Mouse (Mus musculus): ENCODE measurements around the gene Mrpl1. TPM values are rescaled to one million over a fixed set of nuclear protein-coding genes. Genes with fewer than 3 reads are reported as not detected.

Mrpl1 gene
- polyA plus RNA-seq, 1 experiment from 2014 or later, result 15.1 TPM

DNA sequence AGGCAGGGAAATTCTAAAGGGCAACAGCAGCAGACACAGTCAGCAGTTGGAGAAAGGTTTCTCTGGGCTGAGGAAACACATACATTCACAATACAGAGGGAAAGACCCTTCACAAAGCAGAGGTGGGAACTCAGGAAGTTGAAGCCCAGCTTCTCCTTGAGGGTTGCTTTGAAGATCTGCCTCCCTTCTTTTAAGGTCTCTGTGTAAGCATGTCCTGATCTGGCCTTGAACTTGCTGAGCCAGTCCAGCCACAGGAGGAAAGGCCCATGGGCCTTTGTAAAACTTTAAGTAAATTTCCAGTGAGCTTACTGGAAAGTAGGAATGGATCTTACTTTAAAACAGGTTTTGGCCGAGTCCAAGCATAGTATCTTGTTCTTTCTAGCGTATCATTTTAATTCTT, 19.7 kb downstream of the Mrpl1 start:
- Histone ChIP-seq H3K9ac (replicated peaks) (no peak overlapping the region), H3K9me3 (ENCODE audit: low read length) (no peaks in the 10 kb centered on the region), H3K4me1 (ENCODE audit: insufficient read depth) (no peaks in the 10 kb centered on the region), H3K4me2 (ENCODE audit: low read depth, low read length) (no peak overlapping the region), H3K27me3 (ENCODE audit: insufficient read depth, low read length) (no peaks in the 10 kb centered on the region), H3K4me3 (ENCODE audit: low read depth, low read length) (no peak overlapping the region), H3K36me3 (replicated peaks; ENCODE audit: insufficient read depth, low read length) (peaks cover 25% of the 10 kb centered on the region), H3K27ac (ENCODE audit: low read depth) (no peak overlapping the region)
- TF ChIP-seq CTCF (IDR thresholded peaks at IDR 0.05; ENCODE audit: low read depth) (no peak), EP300 (IDR thresholded peaks at IDR 0.05; ENCODE audit: low read depth) (no peak)
- ATAC-seq (no peak), DNase-seq (no peak)
- WGBS (ENCODE audit: insufficient replicate concordance), result 93% methylated on average over 2 of the region's 2 CpGs

DNA sequence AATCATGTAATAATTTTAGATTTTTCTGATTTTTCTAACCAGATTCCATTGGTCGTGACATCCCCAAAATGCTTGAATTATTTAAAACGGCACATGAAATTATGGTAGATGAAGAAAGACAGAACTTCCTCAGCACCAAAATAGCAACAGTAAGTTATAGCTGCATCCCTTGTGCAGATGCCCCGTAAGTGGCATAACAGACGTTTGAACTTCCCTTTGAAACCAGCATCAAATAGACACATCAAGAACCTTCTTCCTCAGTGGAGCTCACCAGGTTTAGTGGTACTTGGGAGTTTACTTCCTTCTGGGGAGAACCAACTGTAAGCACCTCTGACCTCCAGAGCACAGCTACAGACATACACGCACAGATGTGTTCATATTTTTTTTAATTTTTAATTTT, 29.5 kb downstream of the Mrpl1 start:
- DNase-seq (no peak), ATAC-seq (no peak)
- H3K27me3 ChIP-seq (ENCODE audit: insufficient read depth, low read length), result no peaks in the 10 kb centered on the region
- H3K9me3 ChIP-seq (ENCODE audit: low read length), result no peaks in the 10 kb centered on the region
- no peak overlapping the region for H3K4me2 ChIP-seq (ENCODE audit: low read depth, low read length)
- H3K9ac ChIP-seq (replicated peaks), result no peak overlapping the region
- H3K27ac ChIP-seq (ENCODE audit: low read depth), result no peak overlapping the region
- no peak for TF ChIP-seq CTCF (IDR thresholded peaks at IDR 0.05; ENCODE audit: low read depth)
- peaks cover 19% of the 10 kb centered on the region; the same call in 1 of the 2 replicates for H3K36me3 ChIP-seq (replicated peaks; ENCODE audit: insufficient read depth, low read length)
- 68% methylated on average over 5 of the region's 5 CpGs for WGBS (ENCODE audit: insufficient replicate concordance)
- H3K4me1 ChIP-seq (ENCODE audit: insufficient read depth), result no peaks in the 10 kb centered on the region
- no peak overlapping the region for H3K4me3 ChIP-seq (ENCODE audit: low read depth, low read length)

DNA sequence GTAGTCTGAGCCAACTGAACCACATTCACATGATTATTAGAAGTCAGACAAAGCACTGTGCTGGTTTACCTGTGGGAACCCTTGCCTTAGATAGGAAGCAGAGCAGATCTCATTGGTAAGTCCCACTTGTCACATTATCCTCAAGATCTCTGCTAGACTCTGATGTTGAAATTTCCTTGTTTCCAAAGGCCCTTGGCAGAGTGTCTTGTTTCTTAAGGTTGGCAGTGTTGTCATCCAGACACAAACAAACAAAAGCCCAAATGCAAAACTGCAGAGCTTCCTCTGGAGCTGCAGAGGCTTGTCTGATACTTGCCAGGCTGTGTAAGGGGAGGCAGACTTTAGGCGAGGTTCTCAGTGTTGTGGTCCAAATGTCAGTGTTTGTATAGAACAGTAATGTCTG, 31.6 kb downstream of the Mrpl1 start:
- ATAC-seq (no peak), DNase-seq (no peak)
- Histone ChIP-seq H3K4me3 (ENCODE audit: low read depth, low read length) (no peak overlapping the region), H3K27me3 (ENCODE audit: insufficient read depth, low read length) (no peaks in the 10 kb centered on the region), H3K9ac (replicated peaks) (no peak overlapping the region), H3K36me3 (replicated peaks; ENCODE audit: insufficient read depth, low read length) (peaks cover 19% of the 10 kb centered on the region; the same call in 1 of the 2 replicates), H3K9me3 (ENCODE audit: low read length) (no peaks in the 10 kb centered on the region), H3K4me2 (ENCODE audit: low read depth, low read length) (no peak overlapping the region), H3K27ac (ENCODE audit: low read depth) (no peak overlapping the region), H3K4me1 (ENCODE audit: insufficient read depth) (no peaks in the 10 kb centered on the region)
- TF ChIP-seq CTCF (IDR thresholded peaks at IDR 0.05; ENCODE audit: low read depth) (no peak), EP300 (IDR thresholded peaks at IDR 0.05; ENCODE audit: low read depth) (no peak)
- 67% methylated on average over 1 of the region's 1 CpGs for WGBS (ENCODE audit: insufficient replicate concordance)

DNA sequence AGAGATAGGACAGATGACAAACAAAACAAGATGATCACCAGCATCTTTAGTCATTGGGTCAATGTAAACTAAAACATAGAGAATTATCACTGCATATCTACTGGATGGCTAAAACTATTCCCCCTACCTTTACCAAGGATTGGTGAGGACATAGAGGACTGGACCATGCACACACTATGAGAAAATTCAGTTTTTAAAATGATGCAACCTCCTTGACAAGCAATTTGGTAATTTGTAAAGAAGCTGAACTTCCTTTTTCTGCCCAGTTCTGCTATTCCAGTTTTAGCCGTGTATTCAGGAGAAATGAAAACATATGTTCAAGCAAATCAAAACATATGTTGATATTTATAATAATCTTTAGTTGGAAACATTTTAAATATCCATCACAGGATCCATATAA, 35.2 kb downstream of the Mrpl1 start:
- DNase-seq, result no peak
- 47% methylated on average over 1 of the region's 1 CpGs for WGBS (ENCODE audit: insufficient replicate concordance)
- H3K36me3 ChIP-seq (replicated peaks; ENCODE audit: insufficient read depth, low read length), result peaks cover 10% of the 10 kb centered on the region
- ATAC-seq, result no peak
- no peak for TF ChIP-seq EP300 (IDR thresholded peaks at IDR 0.05; ENCODE audit: low read depth)
- no peak for TF ChIP-seq CTCF (IDR thresholded peaks at IDR 0.05; ENCODE audit: low read depth)
- H3K9me3 ChIP-seq (ENCODE audit: low read length), result no peaks in the 10 kb centered on the region
- no peaks in the 10 kb centered on the region for H3K4me1 ChIP-seq (ENCODE audit: insufficient read depth)
- no peak overlapping the region for H3K4me2 ChIP-seq (ENCODE audit: low read depth, low read length)
- H3K4me3 ChIP-seq (ENCODE audit: low read depth, low read length), result no peak overlapping the region
- H3K9ac ChIP-seq (replicated peaks), result no peak overlapping the region
- no peak overlapping the region for H3K27ac ChIP-seq (ENCODE audit: low read depth)
- no peaks in the 10 kb centered on the region for H3K27me3 ChIP-seq (ENCODE audit: insufficient read depth, low read length)

DNA sequence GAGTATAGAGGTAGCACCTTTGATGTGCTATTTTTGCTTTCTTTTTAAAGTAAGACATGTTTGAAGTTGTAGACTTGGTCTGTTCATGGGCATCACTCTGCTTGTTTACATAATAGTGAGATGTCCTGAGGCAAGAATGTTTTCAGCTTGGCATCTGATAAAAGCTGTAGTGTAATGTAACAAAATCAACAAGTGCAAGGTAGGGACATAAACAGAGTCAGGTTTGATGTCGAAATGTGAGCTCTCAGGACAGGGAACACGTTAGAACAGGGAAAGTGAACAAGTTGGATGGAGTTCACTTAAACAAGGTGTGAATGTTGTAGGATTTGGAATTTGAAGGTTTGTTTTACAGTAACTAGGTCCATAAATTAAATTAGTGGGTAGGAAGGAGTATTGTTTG, 44.7 kb downstream of the Mrpl1 start:
- H3K36me3 ChIP-seq (replicated peaks; ENCODE audit: insufficient read depth, low read length), result peaks cover 2% of the 10 kb centered on the region; the same call in 1 of the 2 replicates
- no peak for DNase-seq
- TF ChIP-seq EP300 (IDR thresholded peaks at IDR 0.05; ENCODE audit: low read depth) (0 out of 2 replicates have a peak, but pooled peaks have one; percentile 13), CTCF (IDR thresholded peaks at IDR 0.05; ENCODE audit: low read depth) (no peak)

DNA sequence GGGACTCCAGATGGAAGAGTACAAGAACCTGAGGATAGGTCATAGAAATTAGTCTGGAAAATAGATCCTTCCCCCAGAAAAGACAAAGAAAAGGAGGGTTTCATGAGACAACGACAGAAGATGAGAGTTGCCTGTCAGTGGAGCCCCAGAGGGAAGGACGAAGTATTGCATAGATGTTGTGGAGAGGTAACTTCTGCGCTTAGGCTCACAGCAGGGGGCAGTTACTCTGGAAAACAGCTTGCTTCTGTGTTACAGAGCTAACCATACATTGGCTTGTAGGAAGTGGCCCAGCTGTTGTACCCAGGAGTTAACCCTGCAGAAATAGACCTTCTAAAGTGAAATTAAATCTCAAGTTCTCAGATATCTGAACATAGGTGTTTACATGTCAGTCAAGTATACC, 45.9 kb downstream of the Mrpl1 start:
- Histone ChIP-seq H3K4me1 (ENCODE audit: insufficient read depth) (no peaks in the 10 kb centered on the region), H3K4me2 (ENCODE audit: low read depth, low read length) (no peak overlapping the region), H3K27me3 (ENCODE audit: insufficient read depth, low read length) (no peaks in the 10 kb centered on the region), H3K4me3 (ENCODE audit: low read depth, low read length) (no peak overlapping the region), H3K36me3 (replicated peaks; ENCODE audit: insufficient read depth, low read length) (peaks cover 2% of the 10 kb centered on the region; the same call in 1 of the 2 replicates), H3K9me3 (ENCODE audit: low read length) (no peaks in the 10 kb centered on the region), H3K9ac (replicated peaks) (no peak overlapping the region), H3K27ac (ENCODE audit: low read depth) (no peak overlapping the region)
- no peak for TF ChIP-seq EP300 (IDR thresholded peaks at IDR 0.05; ENCODE audit: low read depth)
- no peak for TF ChIP-seq CTCF (IDR thresholded peaks at IDR 0.05; ENCODE audit: low read depth)
- DNase-seq, result no peak
- ATAC-seq, result no peak
- WGBS (ENCODE audit: insufficient replicate concordance), result 88% methylated on average over 3 of the region's 3 CpGs

More for the DNA sequence above, 44.7 kb downstream of the Mrpl1 start:
- H3K9me3 ChIP-seq (ENCODE audit: low read length), result no peaks in the 10 kb centered on the region
- 64% methylated on average over 2 of the region's 2 CpGs for WGBS (ENCODE audit: insufficient replicate concordance)
- no peak overlapping the region for H3K4me3 ChIP-seq (ENCODE audit: low read depth, low read length)
- H3K4me1 ChIP-seq (ENCODE audit: insufficient read depth), result no peaks in the 10 kb centered on the region
- H3K27me3 ChIP-seq (ENCODE audit: insufficient read depth, low read length), result no peaks in the 10 kb centered on the region
- ATAC-seq, result peak; percentile 93
- H3K9ac ChIP-seq (replicated peaks), result no peak overlapping the region
- peak overlapping the region; percentile 8; the same call in 1 of the 2 replicates for H3K27ac ChIP-seq (ENCODE audit: low read depth)
- H3K4me2 ChIP-seq (ENCODE audit: low read depth, low read length), result no peak overlapping the region

DNA sequence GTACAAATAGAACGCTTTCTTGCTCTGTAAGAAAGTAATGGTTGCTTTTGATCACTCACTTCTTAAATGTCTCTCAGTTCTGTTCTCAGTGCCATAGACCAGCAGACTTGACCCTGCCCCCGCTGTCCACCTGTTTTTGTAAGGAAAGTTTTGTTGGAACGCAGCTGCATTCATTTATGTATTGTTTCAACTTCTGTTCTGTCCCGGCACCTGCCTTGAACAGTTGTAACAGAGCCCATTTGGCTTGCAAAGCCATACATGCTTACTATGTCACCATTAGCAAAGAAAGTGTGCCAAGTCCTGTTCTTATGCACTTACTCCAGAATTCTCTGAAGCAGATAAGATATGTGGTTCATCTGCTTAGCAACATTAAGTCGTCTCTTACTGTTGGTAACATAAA, 48.9 kb downstream of the Mrpl1 start:
- ATAC-seq, result no peak
- no peak for TF ChIP-seq CTCF (IDR thresholded peaks at IDR 0.05; ENCODE audit: low read depth)
- no peak for TF ChIP-seq EP300 (IDR thresholded peaks at IDR 0.05; ENCODE audit: low read depth)
- no peak for DNase-seq
- H3K4me1 ChIP-seq (ENCODE audit: insufficient read depth), result no peaks in the 10 kb centered on the region
- no peaks in the 10 kb centered on the region for H3K9me3 ChIP-seq (ENCODE audit: low read length)
- H3K27ac ChIP-seq (ENCODE audit: low read depth), result no peak overlapping the region
- WGBS (ENCODE audit: insufficient replicate concordance), result 90% methylated on average over 5 of the region's 5 CpGs
- H3K4me3 ChIP-seq (ENCODE audit: low read depth, low read length), result no peak overlapping the region
- no peak overlapping the region for H3K9ac ChIP-seq (replicated peaks)
- no peak overlapping the region for H3K4me2 ChIP-seq (ENCODE audit: low read depth, low read length)
- H3K27me3 ChIP-seq (ENCODE audit: insufficient read depth, low read length), result no peaks in the 10 kb centered on the region
- H3K36me3 ChIP-seq (replicated peaks; ENCODE audit: insufficient read depth, low read length), result peaks cover 10% of the 10 kb centered on the region

All from liver, postnatal 0 days (tissue).